ENCODE assay signal across 33 mouse cellular contexts in the genomic region with DNA sequence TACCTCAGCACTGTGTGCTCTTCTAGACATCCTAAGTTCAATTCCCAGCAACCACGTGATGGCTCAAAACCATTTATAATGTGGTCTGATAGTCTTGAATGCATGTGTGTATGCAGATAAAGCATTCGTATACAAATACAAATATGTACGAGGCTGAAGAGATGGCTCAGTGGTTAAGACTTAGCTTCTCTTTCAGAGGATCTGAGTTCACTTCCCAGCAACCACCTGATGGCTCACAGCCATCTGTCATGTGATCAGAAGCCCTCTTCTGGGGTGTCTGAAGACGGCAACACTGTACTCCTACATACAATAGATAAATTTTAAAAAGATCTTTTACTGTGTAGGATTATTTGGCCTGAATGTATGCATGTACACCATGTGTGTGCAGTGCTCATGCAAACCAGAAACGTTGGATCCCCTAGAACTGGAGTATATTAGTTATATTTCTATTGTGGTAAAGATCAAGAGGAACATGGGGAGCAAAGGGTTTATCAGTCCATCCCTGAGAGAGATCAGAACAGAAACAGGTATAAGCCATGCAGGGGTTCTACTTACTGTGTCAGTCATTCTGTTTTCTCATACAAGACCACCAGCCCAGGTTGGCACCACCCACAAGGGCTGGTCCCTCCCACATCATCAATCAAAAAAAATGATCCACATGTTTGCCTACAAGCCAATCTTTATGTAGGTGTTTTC. TPM values are rescaled to one million over a fixed set of nuclear protein-coding genes. Genes with fewer than 3 reads are reported as not detected.
A peak's percentile ranks its signal among the peaks of the same experiment; 100 is the strongest.
DNase-seq lines count a peak whose midpoint lies in the region; ATAC-seq and TF ChIP-seq lines count a peak whose summit lies in the region.
"Had no signal": no experiment of that assay in that cellular context is flagged by ENCODE, and none has a peak within 500 bp of the region (broad histone marks: within the 10 kb centered on the region; RNA-seq: fewer than 3 reads in every experiment).

No protein-coding gene starts in this region.

- peaks cover 16% of the 10 kb centered on the region for H3K79me2 ChIP-seq in C2C12 (ENCODE audit: control insufficient read depth, insufficient read depth)

- no peak for DNase-seq in liver, embryonic 11.5 days (ENCODE audit: low spot score)
- no peak for DNase-seq in liver
- peak; percentile 60 for DNase-seq in ZHBTc4 (ENCODE audit: low read depth, low spot score)
- DNase-seq in kidney, adult 2 months: no peak
- DNase-seq in heart, adult 11 months: no peak
- DNase-seq: adrenal gland, adult 8-10 months; B cell, adult 2 months; cerebellum, adult 9-11 months; gastrocnemius, adult 2 months; heart, postnatal 4 days; kidney, postnatal 14 days; layer of hippocampus, postnatal 36 days; lung, adult 2 months; lung, postnatal 36 days; thymus, adult 18-20 months; thymus, postnatal 36 days had no signal

- peaks cover 11% of the 10 kb centered on the region for H3K79me3 ChIP-seq in C2C12 (ENCODE audit: low read depth)

- peak overlapping the region; percentile 38; the same call in 1 of the 2 replicates for H3K27ac ChIP-seq in liver, embryonic 11.5 days (ENCODE audit: low read depth, low read length)
- H3K27ac ChIP-seq in kidney, adult 2 months (ENCODE audit: insufficient read depth, low read depth, low read length): no peak overlapping the region
- H3K27ac ChIP-seq: embryonic facial prominence, embryonic 12.5 days; forebrain, embryonic 12.5 days; gastrocnemius, adult 2 months; heart, embryonic 15.5 days; hindbrain, embryonic 14.5 days; limb, embryonic 13.5 days had no signal

- H3K9ac ChIP-seq in liver, embryonic 11.5 days (ENCODE audit: low read depth, low read length): no peak overlapping the region
- H3K9ac ChIP-seq: embryonic facial prominence, embryonic 12.5 days; forebrain, embryonic 12.5 days; heart, embryonic 15.5 days; hindbrain, embryonic 14.5 days; limb, embryonic 13.5 days had no signal

- TF ChIP-seq CTCF in C2C12 (IDR thresholded peaks at IDR 0.05; ENCODE audit: control insufficient read depth, insufficient read depth, insufficient read length): no peak
- no peak for TF ChIP-seq CTCF in kidney, adult 2 months (conservative IDR thresholded peaks at IDR 0.05; ENCODE audit: insufficient read depth, insufficient read length, low read depth, low read length)

- TF ChIP-seq POLR2A in kidney, adult 2 months (IDR thresholded peaks at IDR 0.05; ENCODE audit: low read depth, low read length): no peak

- no peak overlapping the region for H3K4me2 ChIP-seq in liver, embryonic 11.5 days
- H3K4me2 ChIP-seq: embryonic facial prominence, embryonic 12.5 days; forebrain, embryonic 12.5 days; heart, embryonic 15.5 days; hindbrain, embryonic 14.5 days; limb, embryonic 13.5 days had no signal

- peaks cover 4% of the 10 kb centered on the region for H3K4me1 ChIP-seq in liver, embryonic 11.5 days (replicated peaks; ENCODE audit: control insufficient read depth, insufficient read depth, low read length)
- peaks cover 8% of the 10 kb centered on the region; the same call in 1 of the 2 replicates for H3K4me1 ChIP-seq in kidney, adult 2 months (ENCODE audit: control insufficient read depth, insufficient read depth, low read length)
- H3K4me1 ChIP-seq: limb, embryonic 13.5 days had no signal

- H3K4me3 ChIP-seq in liver, embryonic 11.5 days (ENCODE audit: low read depth, low read length): no peak overlapping the region
- no peak overlapping the region for H3K4me3 ChIP-seq in C2C12 (ENCODE audit: insufficient read depth, poor library complexity, severe bottlenecking)
- no peak overlapping the region for H3K4me3 ChIP-seq in kidney, adult 2 months (ENCODE audit: insufficient read depth, low read depth, low read length)
- H3K4me3 ChIP-seq: embryonic facial prominence, embryonic 12.5 days; erythroblast, embryonic 14.5 days; forebrain, embryonic 12.5 days; gastrocnemius, adult 2 months; heart, embryonic 15.5 days; limb, embryonic 13.5 days; megakaryocyte, embryonic 14.5 days had no signal

- H3ac ChIP-seq in C2C12 (ENCODE audit: control insufficient read depth, insufficient read length, low read depth): no peak overlapping the region

- H3K36me3 ChIP-seq in liver, embryonic 11.5 days (ENCODE audit: control insufficient read depth, insufficient read depth, low read length): peaks cover 21% of the 10 kb centered on the region
- H3K36me3 ChIP-seq in C2C12 (ENCODE audit: control insufficient read depth, insufficient read depth): peaks cover 14% of the 10 kb centered on the region
- H3K36me3 ChIP-seq in kidney, adult 2 months (ENCODE audit: control insufficient read depth, insufficient read depth, low read length): peaks cover 12% of the 10 kb centered on the region

- no peaks in the 10 kb centered on the region for H3K9me3 ChIP-seq in liver, embryonic 11.5 days (ENCODE audit: control insufficient read depth, low read length)
- H3K9me3 ChIP-seq: embryonic facial prominence, embryonic 12.5 days; forebrain, embryonic 12.5 days; heart, embryonic 15.5 days; limb, embryonic 13.5 days; megakaryocyte, embryonic 14.5 days had no signal

- H3K27me3 ChIP-seq in liver, embryonic 11.5 days (replicated peaks; ENCODE audit: control insufficient read depth, insufficient read depth, low read length): no peaks in the 10 kb centered on the region
- H3K27me3 ChIP-seq in C2C12 (ENCODE audit: control insufficient read depth, insufficient read depth, insufficient read length): no peaks in the 10 kb centered on the region
- H3K27me3 ChIP-seq in kidney, adult 2 months (replicated peaks; ENCODE audit: control insufficient read depth, insufficient read depth, low read length): no peaks in the 10 kb centered on the region
- H3K27me3 ChIP-seq: embryonic facial prominence, embryonic 12.5 days; forebrain, embryonic 12.5 days; heart, embryonic 15.5 days; limb, embryonic 13.5 days; megakaryocyte, embryonic 14.5 days; Patski had no signal

- no peak for ATAC-seq in liver, embryonic 11.5 days (replicated peaks; ENCODE audit: low FRiP score)
- ATAC-seq in megakaryocyte-erythroid progenitor cell, adult 5-6 weeks (replicated peaks; ENCODE audit: low FRiP score, low TSS enrichment, poor library complexity, severe bottlenecking): 0 out of 2 replicates have a peak, but pooled peaks have one; percentile 1
- no peak for ATAC-seq in monocyte, adult 5-6 weeks (replicated peaks; ENCODE audit: insufficient number of reproducible peaks, low FRiP score, low TSS enrichment, poor library complexity, severe bottlenecking)
- ATAC-seq: activated CD4-positive, CD25-positive, alpha-beta regulatory T cell, adult 4 months; midbrain, embryonic 16.5 days; Patski had no signal

- WGBS in liver, embryonic 11.5 days: 58% methylated on average over 5 of the region's 5 CpGs
- WGBS in kidney, adult 2 months: 69% methylated on average over 5 of the region's 5 CpGs

TF ChIP-seq in C2C12, 6 proteins besides CTCF, POLR2A, EP300 and RAD21:
- TF ChIP-seq USF1 (IDR thresholded peaks at IDR 0.05; ENCODE audit: low read depth) (peak; percentile 24), MYOD1 (IDR thresholded peaks at IDR 0.05; ENCODE audit: control insufficient read depth, insufficient read length, low read depth) (no peak)

RNA-seq across cellular contexts. Expression of gene Rps23, which starts 4.3 kb away (rescaled TPM):
- 307 and 365 TPM in 2 replicates for polyA plus RNA-seq in liver, embryonic 11.5 days (2014; fragmentation: Nextera tagmentation; extraction: Ambion mirVana)
- polyA plus RNA-seq in C2C12 (2012; fragmentation: generic; extraction: Trizol): 1,862 TPM
- 3,965 and 4,066 TPM in 2 replicates for total RNA-seq in megakaryocyte-erythroid progenitor cell, adult 5-6 weeks (2014; fragmentation: Nextera tagmentation)
- 2,270 and 3,048 TPM in 2 replicates for total RNA-seq in megakaryocyte-erythroid progenitor cell, adult 5-6 weeks (2017)
- 185 and 257 TPM in 2 replicates for polyA plus RNA-seq in kidney, adult 2 months (2012; rRNA removed)
- 2,086 to 4,129 TPM (median 3,828 TPM) in 3 replicates for total RNA-seq in monocyte, adult 5-6 weeks (2017)

RNA-seq across cellular contexts. Expression of gene Atp6ap1l, which starts 21.9 kb away (rescaled TPM):
- polyA plus RNA-seq in liver, embryonic 11.5 days (2014; fragmentation: Nextera tagmentation; extraction: Ambion mirVana): not detected in 2 replicates
- not detected for polyA plus RNA-seq in C2C12 (2012; fragmentation: generic; extraction: Trizol)
- total RNA-seq in megakaryocyte-erythroid progenitor cell, adult 5-6 weeks (2014; fragmentation: Nextera tagmentation): not detected in 2 replicates
- total RNA-seq in megakaryocyte-erythroid progenitor cell, adult 5-6 weeks (2017): not detected in 2 replicates
- polyA plus RNA-seq in kidney, adult 2 months (2012; rRNA removed): 0.06 and 0.14 TPM in 2 replicates
- not detected in 3 replicates for total RNA-seq in monocyte, adult 5-6 weeks (2017)
- total RNA-seq: gastrocnemius, adult 2 months; gastrocnemius, postnatal 4 days; neutrophil, adult 5-6 weeks had no signal
- polyA plus RNA-seq: activated CD4-positive, CD25-positive, alpha-beta regulatory T cell, adult 4 months; erythroblast, embryonic 14.5 days; intestine, embryonic 14.5 days; lung, adult 2 months; Patski; stomach, embryonic 16.5 days had no signal
